Mouse (Mus musculus): ENCODE measurements around the gene Asic2.

GRCm38 (mm10) chr11:80878026-80878425 lies 1090.2 kb downstream of the Asic2 start:
- TF ChIP-seq CTCF (conservative IDR thresholded peaks at IDR 0.05; ENCODE audit: low read length) (no peak), POU5F1 (IDR thresholded peaks at IDR 0.05; ENCODE audit: borderline replicate concordance, low read length) (no peak)

Data from E14TG2a.4 (cell line).